Mouse (Mus musculus): ENCODE measurements around the gene Steap2.
"Not testable (repeated sequence)": the region's sequence is repeated elsewhere in the genome, so short reads cannot be mapped to it uniquely, and the experiment has no call there.

Steap2 gene

DNA sequence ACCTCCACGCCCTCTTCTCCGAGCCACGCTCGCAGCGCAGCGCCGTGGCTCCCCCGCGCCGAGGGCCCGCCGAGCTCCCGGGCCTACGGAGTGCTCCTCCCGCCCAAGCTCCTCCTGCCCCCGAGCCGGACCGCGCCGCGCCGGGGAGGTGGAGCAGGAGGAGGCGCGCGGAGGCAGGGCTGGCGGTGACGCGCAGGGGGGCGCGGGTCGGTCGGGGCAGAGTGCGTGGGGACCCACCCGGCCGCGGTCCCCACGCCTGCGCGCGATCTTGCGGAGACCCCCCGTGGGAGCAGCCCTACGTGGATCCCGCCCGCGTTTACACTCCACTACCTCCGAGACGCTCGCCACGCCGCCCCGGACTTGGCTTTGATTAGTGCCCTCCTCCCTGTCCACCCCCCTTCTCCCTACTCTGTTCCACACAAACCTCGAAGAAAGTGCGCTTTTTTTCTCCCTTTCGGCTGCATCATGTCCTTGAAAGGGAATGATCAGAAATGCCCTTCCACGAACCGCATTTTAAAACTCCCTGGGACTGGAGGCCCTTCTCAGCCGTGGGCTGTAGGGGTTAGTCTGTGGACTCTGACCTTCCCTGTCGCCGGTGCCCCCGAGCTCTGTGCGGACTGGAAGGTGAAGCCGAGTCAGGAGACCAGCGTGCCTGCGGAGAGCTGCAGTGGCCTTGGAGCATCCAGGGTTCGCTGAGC is at the start of gene Steap2:
Gene Steap2, minus strand, starts transcription at position 623 of the 698 bp plus-strand sequence.
- peak; percentile 79 to 80 for DNase-seq

DNA sequence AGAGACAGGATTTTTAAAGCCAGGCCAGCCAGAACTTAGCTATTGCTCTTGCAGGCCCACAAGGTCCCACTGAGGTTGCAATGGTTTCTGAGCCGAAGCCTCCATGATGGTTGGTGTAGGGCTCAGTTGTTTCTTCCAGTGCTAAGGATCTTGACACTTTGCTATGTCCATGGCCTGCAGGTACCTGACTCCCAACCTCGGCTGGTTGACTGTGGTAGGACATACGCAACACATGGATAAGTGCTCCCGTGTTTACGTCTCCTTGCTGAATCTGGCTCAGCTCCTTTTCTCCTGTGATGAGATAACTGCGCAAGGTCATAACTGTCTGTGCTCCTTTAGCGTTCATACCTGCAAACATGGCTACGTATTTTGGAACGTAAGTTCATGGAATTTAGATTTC is 40.1 kb upstream of the Steap2 start:
- no peak for DNase-seq

DNA sequence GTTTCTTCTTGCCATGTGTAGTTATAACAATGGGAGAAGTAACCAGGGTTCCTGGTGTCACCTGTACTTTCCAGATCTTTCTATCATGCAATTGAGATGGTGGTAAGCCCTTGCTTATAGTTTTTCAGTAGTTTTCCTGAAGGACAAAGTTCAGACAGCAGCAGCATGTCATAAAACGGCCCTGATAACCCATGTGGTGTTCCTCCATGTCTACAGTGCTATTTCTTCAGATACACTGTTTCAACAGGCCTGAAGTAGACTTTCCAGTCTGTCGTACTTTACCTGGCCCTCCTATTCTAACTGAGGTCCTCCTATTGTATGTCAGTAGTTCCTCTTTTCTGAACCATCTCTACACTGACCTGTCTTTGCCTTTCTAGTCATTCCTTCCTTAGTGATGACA is 38.5 kb upstream of the Steap2 start:
- DNase-seq = no peak

DNA sequence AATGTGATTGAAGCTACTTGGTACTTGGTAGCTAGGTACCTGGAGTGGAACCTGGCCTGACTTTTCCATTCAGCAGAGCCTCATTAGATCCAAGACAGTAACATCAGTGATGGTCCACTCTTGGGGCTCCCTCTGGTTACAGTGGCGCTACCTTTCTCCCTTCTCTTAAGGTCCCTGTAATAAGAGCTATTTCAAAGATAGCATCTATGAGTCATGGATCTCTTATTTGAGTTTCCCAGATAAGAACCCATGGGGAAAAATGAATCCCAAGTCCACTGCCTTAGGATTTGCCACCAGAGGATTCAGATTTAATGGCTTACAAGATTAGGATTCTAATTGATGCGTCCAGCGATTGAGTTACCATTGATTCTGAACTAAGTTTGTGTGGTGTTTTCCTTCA is 37.8 kb upstream of the Steap2 start:
- no peak for DNase-seq

DNA sequence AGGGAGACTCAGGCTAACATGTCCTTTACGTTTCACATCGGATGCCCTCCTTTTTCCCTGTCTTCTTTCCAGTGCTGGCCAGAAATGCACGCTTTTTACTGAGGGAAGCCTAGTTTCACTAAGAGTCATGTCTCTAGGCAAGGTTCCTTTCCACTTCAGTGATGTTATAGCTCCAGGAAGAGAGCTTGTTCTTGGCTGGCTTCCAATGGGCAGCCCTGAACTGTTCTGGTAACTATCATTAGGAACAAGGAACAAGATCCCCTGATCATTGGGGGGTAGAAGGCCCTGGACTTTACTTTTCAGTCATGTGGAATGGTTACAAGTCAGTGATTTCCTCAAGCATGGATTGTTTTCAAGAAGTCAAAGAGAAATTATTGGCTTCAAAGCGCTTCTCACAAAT is 35.5 kb upstream of the Steap2 start:
- peak; percentile 77 to 86 for DNase-seq

DNA sequence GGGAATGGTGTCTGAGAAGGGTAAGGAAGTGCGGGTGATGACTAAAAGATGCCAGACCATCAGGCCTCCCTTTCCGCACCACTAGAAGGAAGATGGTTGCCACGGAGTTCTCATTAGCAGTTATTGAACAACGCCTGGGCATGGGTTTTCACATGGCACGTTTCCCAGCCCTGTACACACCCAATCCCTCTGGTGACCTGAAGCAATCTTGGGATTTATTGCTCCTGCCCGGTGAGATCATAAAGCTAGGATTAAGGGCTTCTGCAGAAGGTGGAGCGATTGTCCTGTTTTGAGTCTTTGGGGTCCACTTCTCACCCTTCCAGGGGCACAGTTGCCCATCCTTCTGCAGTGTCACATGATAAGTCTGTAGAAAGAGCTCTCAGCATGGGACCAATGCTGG is 27.8 kb upstream of the Steap2 start:
- no peak for DNase-seq

DNA sequence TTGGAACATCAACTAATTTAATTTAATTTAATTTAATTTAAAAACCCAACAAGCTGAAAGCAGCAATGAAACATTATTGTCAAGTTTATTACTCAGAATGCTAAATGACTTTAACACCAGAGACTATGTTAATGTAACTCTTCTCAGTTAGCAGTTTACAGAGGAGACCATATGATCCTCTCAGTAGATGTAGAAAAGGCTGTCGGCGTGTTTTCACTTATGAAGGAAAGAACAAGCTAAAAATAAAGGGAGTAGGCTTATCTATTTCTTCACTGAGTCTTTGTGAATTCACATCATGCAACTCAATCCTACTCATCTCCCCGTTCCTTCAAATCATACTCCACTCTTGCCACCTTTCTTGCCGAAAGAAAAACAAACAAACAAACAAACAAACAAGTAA is 16.7 kb upstream of the Steap2 start:
- no peak for DNase-seq

DNA sequence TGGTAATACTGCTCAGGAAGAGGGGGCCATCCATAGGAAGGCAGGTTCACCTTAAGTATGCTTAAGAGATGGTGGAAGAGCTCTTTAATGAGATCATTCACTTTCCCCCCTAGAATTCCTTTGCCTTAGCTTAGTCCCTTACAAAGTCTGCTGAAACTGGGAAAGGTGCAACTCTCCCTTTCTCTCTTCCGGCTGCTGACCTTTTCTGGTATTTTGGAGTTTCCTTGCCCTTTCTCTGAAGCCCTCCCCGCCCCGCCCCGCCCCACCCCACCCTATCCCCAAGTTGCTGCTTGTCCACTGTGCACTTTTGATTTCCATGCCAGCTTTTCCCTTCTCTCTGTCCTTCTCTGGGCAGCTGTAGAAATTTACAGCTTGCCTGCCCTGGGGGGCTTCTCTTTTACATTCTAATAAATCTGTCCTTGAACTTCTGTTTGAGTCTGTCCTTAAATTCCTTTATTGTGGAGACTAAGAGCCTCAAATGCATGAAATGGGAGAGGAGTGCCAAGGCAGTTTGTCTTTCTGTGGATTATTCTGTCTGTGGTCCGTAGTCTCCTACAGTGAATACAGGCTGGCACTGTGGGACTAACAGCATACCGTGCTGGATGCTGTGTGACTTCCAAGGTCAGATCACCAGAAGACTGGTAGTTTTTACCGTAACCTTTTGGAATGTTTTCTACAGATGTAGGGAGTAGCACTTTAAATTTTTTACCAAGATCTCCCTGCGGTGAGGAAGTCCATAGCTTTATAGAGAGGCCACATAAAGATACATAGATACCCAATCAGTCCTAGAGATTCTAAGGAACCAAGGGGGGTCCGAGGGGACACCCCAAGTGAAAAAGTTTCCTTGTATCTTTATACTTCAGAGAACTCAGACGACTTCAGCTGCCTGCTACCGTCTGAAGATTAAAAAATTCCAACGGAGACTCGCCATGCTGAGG is 13.2 kb upstream of the Steap2 start:
- DNase-seq = no peak

DNA sequence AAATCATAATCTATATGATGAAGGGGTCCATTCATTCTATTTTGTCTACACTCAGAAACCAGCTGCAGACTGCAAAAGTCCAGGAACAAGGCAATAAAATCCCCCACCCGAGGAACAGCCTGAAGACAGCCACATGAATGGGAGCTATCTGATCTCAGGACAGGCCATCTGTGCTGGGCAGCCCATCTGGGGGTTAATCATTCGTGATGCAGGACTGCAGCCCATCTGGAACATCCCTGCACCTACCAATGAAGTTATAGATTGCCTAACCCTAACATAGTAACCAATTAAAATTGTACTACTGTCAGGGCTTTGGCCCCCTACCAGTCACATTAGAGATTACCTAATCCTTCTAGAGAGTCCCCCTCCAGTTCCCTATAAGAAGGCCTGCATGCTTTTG is 10.6 kb upstream of the Steap2 start:
- DNase-seq = no peak

DNA sequence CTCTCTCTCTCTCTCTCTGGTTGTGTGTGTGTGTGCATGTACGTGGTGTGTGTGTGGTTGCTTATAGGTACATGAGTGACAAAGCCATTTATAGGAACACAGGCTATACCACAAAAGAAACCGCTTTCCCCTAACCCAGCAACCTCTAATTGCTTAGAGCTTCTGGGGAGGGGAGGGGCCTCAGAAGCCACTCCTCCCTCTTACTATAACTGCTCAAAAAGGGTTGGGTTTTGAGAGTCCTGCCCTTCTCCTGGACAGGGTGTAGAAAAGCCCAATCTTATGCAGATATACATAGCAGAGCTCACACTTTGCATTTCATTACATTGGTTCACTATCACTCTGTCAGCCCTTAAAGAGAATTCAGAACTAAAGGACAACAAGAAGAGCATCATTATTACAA is 6.0 kb upstream of the Steap2 start:
- DNase-seq = no peak

DNA sequence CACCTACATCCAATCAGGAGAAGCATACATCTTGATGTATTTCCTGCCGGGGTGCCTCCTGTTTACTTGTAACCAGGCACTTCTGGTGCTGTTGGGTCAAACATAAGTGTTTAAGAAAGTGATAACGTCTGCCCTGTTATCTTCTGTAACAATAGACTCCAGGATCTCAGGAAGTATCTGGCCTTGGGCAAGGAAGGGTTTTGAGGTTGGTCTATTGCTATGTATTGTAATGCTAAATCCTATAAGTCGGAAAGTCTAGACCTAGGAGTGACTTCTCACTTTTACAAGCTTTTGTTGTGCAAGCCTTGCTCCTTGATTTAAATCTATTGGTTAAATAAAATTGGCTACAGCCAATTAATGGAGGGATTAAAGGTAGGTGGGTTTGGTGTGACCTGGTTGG is 4.5 kb upstream of the Steap2 start:
- DNase-seq = no peak

DNA sequence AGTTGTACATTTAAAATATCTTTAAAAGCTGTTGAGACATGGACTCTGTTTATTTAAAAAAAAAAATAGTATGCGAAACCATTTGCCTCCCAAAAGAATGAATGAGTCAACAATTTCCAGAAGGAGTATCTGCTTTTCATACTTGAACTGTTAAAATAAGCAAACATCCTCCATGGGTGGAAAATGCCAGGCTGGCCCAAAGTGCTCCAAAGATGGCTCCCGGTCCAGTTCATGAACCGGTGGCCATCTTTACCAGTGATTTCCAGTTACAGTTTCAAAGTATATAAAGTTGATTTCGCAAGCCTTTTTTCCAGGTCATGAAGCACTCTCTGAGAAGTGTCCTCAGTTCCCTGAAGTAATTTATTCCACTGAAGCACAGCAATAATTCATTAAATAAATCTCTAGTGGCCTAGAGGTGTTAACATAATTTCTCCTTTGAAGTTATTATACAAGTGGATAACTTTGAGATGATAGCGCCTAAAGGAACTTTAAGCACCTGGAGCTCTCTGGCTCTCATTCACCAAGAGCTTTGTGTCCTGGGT is 1.1 kb upstream of the Steap2 start:
- no peak for DNase-seq

DNA sequence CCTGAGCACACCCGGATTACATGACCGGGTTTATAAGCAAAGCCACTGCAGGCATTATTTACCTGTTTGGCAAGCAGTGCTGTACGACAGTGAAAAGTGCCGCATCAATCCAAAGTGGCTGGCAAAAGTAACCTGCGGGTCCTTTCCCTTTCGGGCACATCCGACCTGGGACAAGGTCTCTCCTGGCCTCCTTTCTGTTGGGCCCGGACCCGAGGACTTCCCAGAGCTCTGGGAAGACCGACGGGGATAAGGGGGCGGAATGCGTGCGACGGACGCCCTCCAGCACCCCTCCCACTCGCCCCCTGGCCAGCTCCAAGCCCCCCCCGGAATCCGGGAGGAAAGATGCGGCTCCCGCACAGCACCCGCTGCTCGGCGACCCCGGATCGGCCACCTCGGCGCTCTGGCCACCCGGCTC is 830 bp downstream of the Steap2 start:
- DNase-seq = peak in 1 of 2 experiments; percentile 30

DNA sequence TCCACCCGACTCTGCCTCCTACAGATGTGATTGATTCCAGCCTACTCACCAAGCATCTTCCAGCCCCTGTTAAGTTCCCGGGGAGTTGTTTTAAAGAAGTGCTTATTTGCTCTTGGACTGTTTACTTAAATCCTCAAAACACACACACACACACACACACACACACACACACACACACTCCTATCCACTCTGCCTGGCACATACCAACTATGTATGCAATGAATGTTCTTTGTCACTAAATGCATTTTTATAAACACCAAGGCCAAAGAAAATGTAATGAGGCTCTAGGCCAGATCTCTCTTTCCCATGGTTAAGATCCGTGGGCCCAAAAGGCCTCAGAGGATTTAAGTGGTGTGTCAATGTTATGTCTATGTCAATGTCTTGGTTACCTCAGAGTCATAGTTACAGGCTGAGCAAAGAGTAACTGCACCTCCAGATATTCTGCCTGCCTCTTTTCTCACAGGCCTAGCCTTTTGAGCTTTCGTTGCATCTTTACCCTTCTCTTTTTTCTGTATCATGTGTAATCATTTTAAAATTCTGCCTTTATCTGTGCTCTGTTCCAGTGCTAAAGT is 2.1 kb downstream of the Steap2 start:
- no peak for DNase-seq

DNA sequence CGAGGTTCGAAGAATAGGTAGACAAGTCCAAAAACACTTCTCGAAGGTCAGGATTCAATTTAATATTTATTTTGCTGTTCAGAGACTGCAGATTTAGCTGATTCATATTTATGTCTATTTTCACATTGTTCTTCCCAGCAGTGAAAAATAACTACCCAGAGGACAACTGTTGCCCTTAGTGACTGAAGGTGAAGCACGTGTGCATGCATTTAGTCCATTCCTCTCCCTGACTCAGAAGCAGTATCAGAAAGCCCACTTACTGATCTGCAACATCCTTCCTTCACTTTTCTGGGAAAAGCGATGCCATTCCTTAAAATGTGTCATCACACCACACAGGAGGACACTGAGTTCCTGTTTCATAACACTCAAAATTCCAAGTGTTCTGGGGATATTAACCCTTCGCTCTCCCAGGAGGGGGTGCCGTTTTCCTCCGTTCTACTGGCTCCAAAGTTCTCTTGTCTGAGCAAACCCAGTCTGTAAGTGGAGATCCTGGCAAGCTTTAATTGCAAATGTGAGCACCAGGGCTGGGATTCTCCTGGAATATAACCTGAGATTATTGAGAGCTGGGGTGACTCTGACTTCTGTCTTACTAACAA is 5.3 kb downstream of the Steap2 start:
- peak in 1 of 2 experiments; percentile 48 for DNase-seq

DNA sequence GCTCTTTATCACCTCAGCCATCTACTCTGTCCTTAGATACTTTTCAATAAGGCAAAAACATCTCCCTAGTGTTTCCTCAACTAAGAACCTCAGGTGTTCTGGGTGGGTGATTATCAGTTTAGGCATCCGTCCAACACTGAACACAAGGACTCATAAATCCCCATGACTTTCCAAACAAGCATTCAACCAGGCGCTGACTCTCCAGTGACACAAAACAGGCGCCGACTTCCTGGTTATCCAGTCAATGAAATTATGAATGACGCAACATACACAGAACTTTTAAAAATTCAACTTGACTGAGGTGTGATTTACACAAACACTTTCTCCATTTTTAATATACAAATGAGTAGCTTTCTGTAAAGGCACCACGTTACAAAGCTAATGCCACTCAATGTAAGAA is 6.2 kb downstream of the Steap2 start:
- no peak for DNase-seq

DNA sequence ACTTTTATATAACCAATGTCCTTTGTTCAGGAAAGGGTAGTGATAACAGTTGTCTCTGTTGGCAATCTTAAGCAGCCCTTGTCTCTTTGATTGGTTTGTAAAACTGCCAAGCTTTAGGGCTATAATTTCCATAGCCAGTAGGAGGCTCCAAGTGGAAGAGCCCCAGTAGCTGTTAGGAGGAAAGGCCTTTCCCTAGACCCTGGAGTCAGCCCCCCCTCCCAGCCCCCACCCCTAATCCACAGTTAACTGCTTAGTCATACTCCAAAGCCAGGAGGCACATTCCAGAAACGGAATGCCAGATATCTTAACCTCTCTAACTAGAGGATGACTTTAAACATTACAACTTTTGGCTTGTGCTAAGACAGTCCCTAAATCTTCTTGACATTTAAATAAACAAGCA is 7.4 kb downstream of the Steap2 start:
- DNase-seq = no peak

DNA sequence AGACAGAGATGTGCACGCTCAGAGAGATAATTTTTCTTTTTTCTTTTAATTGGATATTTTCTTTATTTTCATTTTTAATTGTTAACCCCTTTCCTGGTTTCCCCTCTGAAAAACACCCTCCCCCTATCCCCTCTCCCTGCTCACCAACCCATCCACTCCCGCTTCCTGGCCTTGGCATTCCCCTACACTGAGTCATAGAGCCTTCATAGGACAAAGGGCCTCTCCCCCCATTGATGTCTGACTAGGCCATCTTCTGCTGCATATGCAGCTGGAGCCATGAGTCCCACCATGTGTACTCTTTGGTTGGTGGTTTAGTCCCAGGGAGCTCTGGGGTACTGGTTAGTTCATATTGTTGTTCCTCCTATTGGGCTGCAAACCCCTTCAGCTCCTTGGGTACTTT is 9.4 kb downstream of the Steap2 start:
- DNase-seq = not testable (repeated sequence)

DNA sequence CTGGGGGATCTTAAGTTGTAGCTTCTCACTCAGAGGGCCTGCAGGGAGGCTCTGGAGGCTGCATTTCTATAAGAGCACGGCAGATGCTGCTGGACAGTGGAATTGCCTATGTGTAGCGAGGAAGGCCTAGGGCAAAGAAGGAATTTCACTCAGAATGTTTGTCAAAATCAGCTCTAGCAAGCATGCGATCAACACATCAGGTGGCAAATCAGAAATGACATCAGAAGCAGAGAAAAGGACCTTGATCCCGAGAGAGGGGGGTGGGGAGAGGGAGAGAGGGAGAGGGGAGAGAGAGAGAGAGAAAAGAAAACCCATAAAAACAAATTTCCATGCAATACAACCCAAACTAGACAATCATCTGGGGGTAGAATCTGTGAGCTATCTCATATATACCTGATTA is 11.1 kb downstream of the Steap2 start:
- no peak for DNase-seq

DNA sequence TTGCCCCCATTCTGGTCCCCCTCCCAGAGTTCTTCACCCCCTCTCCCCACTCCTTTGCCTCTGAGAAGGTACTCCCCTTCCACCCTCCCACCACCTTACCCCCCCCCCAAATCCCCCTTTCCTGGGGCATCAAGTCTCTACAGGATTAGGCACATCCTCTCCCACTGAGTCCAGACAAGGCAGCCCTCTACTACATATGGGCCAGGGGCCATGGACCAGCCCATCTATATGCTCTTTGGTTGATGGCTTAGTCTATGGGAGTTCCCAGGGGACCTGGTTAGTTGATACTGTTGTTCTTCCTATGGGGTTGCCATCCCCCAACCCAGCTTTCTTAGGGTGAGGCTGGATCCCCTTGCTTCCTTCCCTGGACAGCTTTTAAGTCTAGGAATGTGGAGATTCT is 14.9 kb downstream of the Steap2 start:
- no peak for DNase-seq

DNA sequence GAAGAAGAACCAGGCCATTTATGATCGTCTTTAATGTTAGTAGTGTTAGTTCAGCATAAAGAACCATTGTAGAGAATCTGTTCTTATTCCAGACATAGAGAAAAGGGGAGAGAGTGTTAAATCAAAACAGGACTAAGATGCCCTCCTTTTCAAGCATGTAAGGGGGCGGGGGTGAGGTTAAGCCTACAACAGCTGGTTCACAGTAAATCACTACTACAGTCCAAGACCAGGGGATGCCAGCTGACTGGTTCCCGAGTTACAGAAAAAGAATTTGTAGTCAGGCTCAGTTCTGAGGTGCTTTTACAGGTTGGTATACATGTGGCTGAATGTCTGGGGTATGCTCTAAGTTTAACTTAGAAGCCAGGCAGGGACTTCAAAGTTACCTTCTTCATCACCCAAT is 18.3 kb downstream of the Steap2 start:
- DNase-seq = no peak

DNA sequence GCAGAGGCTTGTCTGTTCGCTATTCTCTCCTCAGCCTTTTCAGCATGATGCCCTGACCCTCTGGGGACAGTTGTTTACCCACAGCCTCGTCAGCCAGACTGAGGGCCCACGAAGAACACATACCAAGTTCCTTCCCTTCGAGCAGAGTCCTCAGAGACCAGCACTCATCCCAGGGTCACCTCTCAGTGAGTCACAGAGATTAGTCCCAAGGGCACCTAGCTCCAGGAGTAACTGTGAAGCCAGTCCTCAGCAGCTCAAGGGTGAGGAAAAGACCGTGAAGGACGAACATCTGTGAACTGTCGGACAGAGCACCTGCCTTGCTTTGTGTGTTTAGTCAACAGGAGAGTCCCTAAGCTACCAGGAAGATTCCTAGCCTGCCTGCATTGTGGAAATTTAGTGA is 25.5 kb downstream of the Steap2 start:
- DNase-seq = no peak

DNA sequence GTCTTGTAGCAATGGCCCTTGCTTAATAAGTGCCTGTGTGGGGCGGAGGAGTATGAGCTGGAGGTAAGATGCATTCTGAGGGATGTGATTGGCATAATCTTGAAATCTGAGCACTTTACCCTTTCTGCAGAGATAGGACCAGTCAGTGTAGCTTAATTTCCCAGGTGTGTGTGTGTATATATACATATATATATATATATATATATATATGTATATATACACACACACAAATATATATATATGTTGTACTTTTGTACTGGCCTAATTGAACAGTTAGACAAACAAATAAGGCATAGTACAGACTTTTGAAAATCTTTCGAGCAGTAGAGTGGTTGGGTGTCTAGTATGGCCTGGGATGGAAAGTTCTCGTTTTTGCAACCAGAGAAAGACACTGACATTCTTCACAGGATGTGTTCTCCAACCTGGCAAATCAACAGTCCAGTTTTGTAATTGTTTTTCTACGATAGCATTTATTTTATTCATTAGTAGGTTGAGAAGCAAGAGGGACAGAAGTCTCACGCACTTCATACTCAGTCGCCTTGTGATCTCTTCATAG is 29.9 kb downstream of the Steap2 start:
- no peak for DNase-seq

All from kidney, postnatal 36 days (tissue).